Mouse (Mus musculus) Patski (cell line): ENCODE results near the gene Art2b. TPM values are rescaled to one million over a fixed set of nuclear protein-coding genes. Genes with fewer than 3 reads are reported as not detected.
"Not testable (repeated sequence)": the region's sequence is repeated elsewhere in the genome, so short reads cannot be mapped to it uniquely, and the experiment has no call there.

Experiments
- ATAC-seq: fragments of 100-300 bp; one replicate; pipeline ENCODE4 v1.8.0; 2021
- CTCF ChIA-PET: fragments of 350-600 bp; sonication (Branson Sonifier 250); formaldehyde crosslinking; loops from one replicate; lab custom pipeline; 2022; ENCODE audit warnings: inconsistent platforms; lab: Charles Lee
- POLR2A ChIA-PET: fragments of 350-600 bp; sonication (Branson Sonifier 250); formaldehyde crosslinking; loops from one replicate; lab custom pipeline; 2022; ENCODE audit warnings: antibody characterized with exemption, inconsistent platforms; lab: Charles Lee
- DNase-seq: peaks from one replicate; pipeline ENCODE4 v3.0.0-alpha.2; 2011; ENCODE audit warnings: low read depth, low spot score
- H3K27me3 ChIP-seq: fragments of 371-371 bp; one replicate; pipeline ENCODE4 v1.5.1; 2021
- CTCF ChIP-seq: fragments of 100-300 bp; IDR thresholded peaks from one replicate; pipeline ENCODE4 v1.5.1; 2021
- in situ Hi-C: fragments of 300-500 bp; cut with MboI; formaldehyde crosslinking; loops from 3 replicates; pipeline ENCODE4 v1.11.1; 2018; ENCODE audit warnings: low pct_unique_long_range_greater_than_20kb, mixed read lengths
- polyA plus RNA-seq: library from polyadenylated mRNA; unstranded; gene quantifications from one replicate; pipeline ENCODE4 v1.2.3, GENCODE M21; 2021

Art2b gene
- polyA plus RNA-seq, 1 experiment from 2014 or later = not detected

DNA sequence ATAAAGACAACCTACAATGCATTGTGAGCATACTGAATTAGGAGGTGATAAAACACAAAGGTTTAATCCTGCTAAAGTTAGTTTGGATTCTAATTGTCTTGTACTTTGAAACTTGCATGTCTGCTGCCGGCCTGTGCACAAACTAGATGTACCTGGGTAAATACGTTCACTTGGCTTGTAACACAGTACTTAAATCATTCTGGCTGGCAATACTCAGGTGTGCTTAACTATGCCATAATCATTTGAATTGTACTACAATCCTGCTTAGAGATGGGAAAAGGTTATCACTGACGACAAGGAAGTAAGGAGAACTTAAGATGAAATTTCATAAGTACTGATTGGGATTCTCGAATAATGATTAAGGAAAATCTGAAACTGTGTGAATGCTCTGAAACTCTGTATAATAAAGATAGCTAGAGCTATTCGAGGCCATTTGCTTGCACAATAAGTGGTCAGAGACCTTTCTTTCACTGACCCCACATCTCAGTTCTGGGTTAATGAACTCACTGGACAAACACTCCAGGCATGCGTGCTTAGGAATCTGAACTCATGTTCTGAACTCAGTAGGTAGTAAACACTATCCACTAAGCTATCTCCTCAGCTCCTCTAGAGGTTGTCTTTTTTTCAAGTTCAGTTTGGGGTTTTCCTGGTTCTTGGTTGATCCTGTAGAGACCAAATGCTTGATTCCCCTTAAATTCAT, 30.9 kb upstream of the Art2b start:
- in situ Hi-C loops = no loop called here

DNA sequence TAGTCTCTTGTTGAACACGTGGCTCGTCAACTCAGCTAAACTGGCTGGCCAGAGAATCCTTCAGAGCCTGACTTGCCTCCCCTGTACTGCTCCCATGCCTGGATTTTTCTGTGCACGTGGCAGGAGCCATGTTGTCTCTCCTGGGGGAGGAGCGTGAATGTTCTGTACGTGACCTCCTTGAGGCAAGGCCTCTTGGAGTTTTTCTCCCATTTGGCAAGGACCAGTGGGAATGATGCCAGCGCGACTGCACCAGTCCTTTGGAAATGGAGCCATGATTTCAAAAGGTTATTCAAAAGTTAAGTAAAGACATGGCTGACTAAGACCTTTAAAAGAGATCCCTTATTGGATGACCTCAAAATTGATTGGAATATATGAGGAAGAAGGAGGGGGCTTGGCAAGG, 30.0 kb upstream of the Art2b start:
- ATAC-seq (no peak), DNase-seq (no peak)
- in situ Hi-C loops = no loop called here
- TF ChIP-seq CTCF = no peak
- ChIA-PET CTCF (no interaction called here), POLR2A (no interaction called here)
- H3K27me3 ChIP-seq = no peaks in the 10 kb centered on the region

More for the DNA sequence above, 30.9 kb upstream of the Art2b start:
- H3K27me3 ChIP-seq = no peaks in the 10 kb centered on the region
- ATAC-seq = no peak
- no peak for TF ChIP-seq CTCF
- DNase-seq = no peak
- ChIA-PET POLR2A (no interaction called here), CTCF (no interaction called here)

- ATAC-seq, CTCF ChIA-PET, in situ Hi-C loops, DNase-seq, POLR2A ChIA-PET, H3K27me3 ChIP-seq: not testable (repeated sequence)
These were observed 27.6 kb upstream of the Art2b start for GRCm38 (mm10) chr7:101612786-101613527.

- no peak for TF ChIP-seq CTCF
- no peak for ATAC-seq
- CTCF ChIA-PET = no interaction called here
- H3K27me3 ChIP-seq = peaks cover 23% of the 10 kb centered on the region
- in situ Hi-C loops = no loop called here
- no peak for DNase-seq
- POLR2A ChIA-PET = no interaction called here
These were observed 22.4 kb upstream of the Art2b start for GRCm38 (mm10) chr7:101607845-101608244.

GRCm38 (mm10) chr7:101600406-101600805, 15.0 kb upstream of the Art2b start:
- ChIA-PET POLR2A (interaction anchor here (0.6 kb wide), 1 partner anchor 11 kb away, joined by 4 read pairs; no protein-coding TSS in a partner anchor), CTCF (no interaction called here)
- H3K27me3 ChIP-seq = peaks cover 41% of the 10 kb centered on the region
- TF ChIP-seq CTCF = no peak
- ATAC-seq (no peak), DNase-seq (no peak)
- in situ Hi-C loops = no loop called here

GRCm38 (mm10) chr7:101598482-101598881, 13.1 kb upstream of the Art2b start:
- DNase-seq (no peak), ATAC-seq (no peak)
- no peak for TF ChIP-seq CTCF
- in situ Hi-C loops = no loop called here
- ChIA-PET CTCF (interaction anchor here (1.3 kb wide), 1 partner anchor 10 kb away, joined by 3 read pairs; no protein-coding TSS in a partner anchor), POLR2A (no interaction called here)
- H3K27me3 ChIP-seq = peaks cover 40% of the 10 kb centered on the region

- DNase-seq = no peak
- peaks cover 28% of the 10 kb centered on the region for H3K27me3 ChIP-seq
- ChIA-PET CTCF (no interaction called here), POLR2A (no interaction called here)
- in situ Hi-C loops = no loop called here
- no peak for TF ChIP-seq CTCF
- ATAC-seq = no peak
These were observed 9.6 kb upstream of the Art2b start for GRCm38 (mm10) chr7:101594969-101595368.

DNA sequence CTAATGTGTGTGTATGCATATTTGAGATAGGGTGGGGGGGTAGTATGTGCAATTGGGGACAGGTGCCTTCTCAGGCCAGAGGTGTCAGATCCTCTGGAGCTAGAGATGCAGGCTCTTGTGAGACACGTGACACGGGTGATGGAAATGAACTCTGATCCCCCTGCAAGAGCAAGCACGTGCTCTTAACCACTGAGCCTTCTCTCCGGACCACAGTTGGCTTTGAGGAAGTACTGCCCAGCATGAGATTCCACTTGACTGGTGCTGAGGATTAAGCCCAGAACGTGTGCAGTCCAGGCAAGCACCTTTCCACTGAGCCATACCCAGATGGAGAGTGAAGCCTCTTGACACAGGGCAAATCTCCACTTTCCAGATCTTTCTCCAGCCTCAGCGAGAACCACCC, 1.1 kb downstream of the Art2b start:
- CTCF ChIA-PET, ATAC-seq, POLR2A ChIA-PET, H3K27me3 ChIP-seq, DNase-seq, in situ Hi-C loops: not testable (repeated sequence)

GRCm38 (mm10) chr7:101582012-101582411, 3.4 kb downstream of the Art2b start:
- in situ Hi-C loops = no loop called here
- no peak for ATAC-seq

GRCm38 (mm10) chr7:101580863-101581262, 4.5 kb downstream of the Art2b start:
- H3K27me3 ChIP-seq, in situ Hi-C loops, CTCF ChIA-PET, DNase-seq, POLR2A ChIA-PET, ATAC-seq: not testable (repeated sequence)

More at GRCm38 (mm10) chr7:101582012-101582411, 3.4 kb downstream of the Art2b start:
- DNase-seq = no peak
- TF ChIP-seq CTCF = no peak
- CTCF ChIA-PET = no interaction called here
- no peaks in the 10 kb centered on the region for H3K27me3 ChIP-seq
- POLR2A ChIA-PET = no interaction called here

GRCm38 (mm10) chr7:101574413-101574812, 11.0 kb downstream of the Art2b start:
- in situ Hi-C loops = no loop called here
- peaks cover 18% of the 10 kb centered on the region for H3K27me3 ChIP-seq
- ATAC-seq = no peak
- POLR2A ChIA-PET = no interaction called here
- no peak for DNase-seq
- no peak for TF ChIP-seq CTCF
- CTCF ChIA-PET = no interaction called here

DNA sequence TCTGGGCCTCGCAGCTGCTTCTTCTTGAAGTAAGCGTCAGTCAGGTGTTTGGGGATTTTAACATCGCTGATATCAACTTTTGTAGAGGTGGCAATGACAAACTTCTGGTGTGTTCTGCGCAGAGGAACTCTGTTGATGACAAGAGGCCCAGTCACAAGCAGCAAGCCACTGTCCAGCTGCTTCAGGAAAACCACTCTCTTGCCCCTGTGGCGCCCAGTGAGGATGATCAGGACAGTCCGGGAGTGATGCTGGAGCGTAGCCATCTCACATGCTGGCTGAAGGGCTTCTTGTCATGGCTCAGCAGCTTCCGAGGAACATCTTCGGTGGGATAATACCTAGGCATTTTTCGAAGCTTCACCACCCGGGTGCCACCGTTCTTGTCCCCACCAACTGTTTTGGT, 11.8 kb downstream of the Art2b start:
- DNase-seq, in situ Hi-C loops, ATAC-seq, CTCF ChIA-PET, POLR2A ChIA-PET: not testable (repeated sequence)
- H3K27me3 ChIP-seq = peaks cover 18% of the 10 kb centered on the region
